Mouse (Mus musculus) ES-E14 (cell line): Measurements from ENCODE around the gene P2rx2. TPM values are rescaled to one million over a fixed set of nuclear protein-coding genes. Genes with fewer than 3 reads are reported as not detected.

ENCODE experiments used
- DNase-seq: peaks from one replicate; pipeline ENCODE4 v3.0.0-alpha.2; 2013; ENCODE audit warnings: low read depth, low spot score
- H3K27ac ChIP-seq: 2 replicates; pipeline ENCODE4 v1.5.1; 2012; ENCODE audit warnings: low read depth, mild to moderate bottlenecking, low read length, moderate library complexity, mixed read lengths; ENCODE audit not compliant: poor library complexity, insufficient read depth, severe bottlenecking
- H3K36me3 ChIP-seq: 2 replicates; pipeline ENCODE4 v1.6.1; 2012; ENCODE audit warnings: mild to moderate bottlenecking, low read length, moderate library complexity, mixed read lengths; ENCODE audit not compliant: control insufficient read depth, poor library complexity, insufficient read depth, severe bottlenecking
- H3K4me1 ChIP-seq, 2 experiments: fragments of 150-350 bp in 1 of 2; sonication (generic) in 1 of 2; 2 replicates each; pipeline ENCODE4 v1.6.1; 2012; ENCODE audit warnings: low read length in 2 of 2, mild to moderate bottlenecking in 1 of 2, mixed read lengths in 1 of 2; ENCODE audit not compliant: control insufficient read depth in 2 of 2, insufficient read depth in 2 of 2, poor library complexity in 1 of 2
- H3K4me3 ChIP-seq, 2 experiments: fragments of 150-350 bp in 1 of 2; sonication (generic) in 1 of 2; 2 replicates each; pipeline ENCODE4 v1.5.1; 2012; ENCODE audit warnings: low read length in 2 of 2, low read depth in 1 of 2, mild to moderate bottlenecking in 1 of 2, mixed read lengths in 1 of 2; ENCODE audit not compliant: insufficient read depth in 1 of 2, poor library complexity in 1 of 2, severe bottlenecking in 1 of 2
- H3K9ac ChIP-seq: 2 replicates; pipeline ENCODE4 v1.6.1; 2012; ENCODE audit warnings: low read depth, mild to moderate bottlenecking, low read length, mixed read lengths; ENCODE audit not compliant: poor library complexity, insufficient read depth, severe bottlenecking
- H3K9me3 ChIP-seq: fragments of 150-350 bp; sonication (generic); 2 replicates; pipeline ENCODE4 v1.6.1; 2012; ENCODE audit warnings: low read depth, mild to moderate bottlenecking, low read length; ENCODE audit not compliant: control insufficient read depth, insufficient read depth
- CHD2 ChIP-seq: IDR thresholded peaks from 2 replicates; pipeline ENCODE4 v1.6.1; 2014; ENCODE audit warnings: mild to moderate bottlenecking, low read depth, low read length, inconsistent platforms
- HCFC1 ChIP-seq: IDR thresholded peaks from 2 replicates; pipeline ENCODE4 v1.6.1; 2012; ENCODE audit warnings: low read length, inconsistent platforms, borderline replicate concordance; ENCODE audit not compliant: insufficient read depth
- MAFK ChIP-seq: IDR thresholded peaks from 2 replicates; pipeline ENCODE4 v1.6.1; 2014; ENCODE audit warnings: mild to moderate bottlenecking, low read depth, low read length, inconsistent platforms; ENCODE audit not compliant: insufficient read depth
- ZC3H11A ChIP-seq: IDR thresholded peaks from 2 replicates; pipeline ENCODE4 v1.6.1; 2012; ENCODE audit warnings: low read depth, mild to moderate bottlenecking, inconsistent platforms, low read length, borderline replicate concordance
- ZNF384 ChIP-seq: IDR thresholded peaks from 2 replicates; pipeline ENCODE4 v1.6.1; 2012; ENCODE audit warnings: low read depth, low read length, inconsistent platforms
- in situ Hi-C, 2 experiments: fragments of 600-800 bp; cut with MboI; formaldehyde crosslinking; loops; one replicate each; pipeline ENCODE4 v1.15.1; 2025; ENCODE audit warnings: low sequenced_read_pairs in 2 of 2, inconsistent platforms in 1 of 2; ENCODE audit not compliant: unreplicated experiment in 2 of 2
- total RNA-seq: library from RNA; depleted of rRNA; stranded (reverse); fragments of 300-350 nt; gene quantifications from 2 replicates; pipeline ENCODE4 v1.2.3, GENCODE M21; 2012

P2rx2 gene
- total RNA-seq, 1 experiment, result 1.3 TPM

GRCm38 (mm10) chr5:110363179-110363821, 20.3 kb upstream of the P2rx2 start:
- DNase-seq, result peak; percentile 54
- TF ChIP-seq HCFC1 (0 out of 2 replicates have a peak, but pooled peaks have one; percentile 4), MAFK (no peak), ZC3H11A (no peak), CHD2 (no peak)
- Histone ChIP-seq H3K9me3 (no peaks in the 10 kb centered on the region), H3K36me3 (peaks cover 6% of the 10 kb centered on the region; the same call in 1 of the 2 replicates), H3K4me1 (peaks cover 0 to 13% of the 10 kb centered on the region in 2 experiments; a peak in 2 of 4 replicates), H3K9ac (peak overlapping the region; percentile 71), H3K4me3 (peak overlapping the region; percentile 74 to 77), H3K27ac (peak overlapping the region; percentile 8; the same call in 1 of the 2 replicates)
- in situ Hi-C loops, result no loop called here

DNA sequence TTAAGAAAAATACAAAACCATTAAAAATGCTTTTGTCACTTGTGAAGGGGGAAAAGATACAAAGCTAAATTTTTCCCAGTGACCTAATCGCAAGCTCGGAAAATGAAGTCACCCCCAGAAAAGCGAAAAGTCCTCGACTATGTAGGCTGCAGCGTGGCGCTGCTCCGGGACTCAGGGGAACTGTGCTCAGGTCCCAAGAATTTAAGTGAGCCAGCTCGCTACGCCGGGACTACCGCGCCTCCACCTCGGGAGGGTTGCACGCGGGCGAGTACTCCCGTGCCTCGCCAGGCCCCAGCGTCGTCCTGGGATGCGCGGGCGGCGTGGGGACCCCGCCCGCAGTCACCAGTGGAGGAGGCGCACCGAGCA, 19.8 kb upstream of the P2rx2 start:
- Histone ChIP-seq H3K4me3 (peak overlapping the region; percentile 62 to 74), H3K4me1 (peaks cover 0 to 13% of the 10 kb centered on the region in 2 experiments; a peak in 2 of 4 replicates), H3K9me3 (no peaks in the 10 kb centered on the region), H3K27ac (no peak overlapping the region), H3K9ac (peak overlapping the region; percentile 71), H3K36me3 (peaks cover 3% of the 10 kb centered on the region; the same call in 1 of the 2 replicates)
- DNase-seq, result no peak
- no peak for TF ChIP-seq CHD2
- TF ChIP-seq ZC3H11A, result no peak
- TF ChIP-seq ZNF384, result no peak
- TF ChIP-seq MAFK, result no peak
- no peak for TF ChIP-seq HCFC1
- in situ Hi-C loops, result no loop called here

- peaks cover 2% of the 10 kb centered on the region; the same call in 1 of the 2 replicates for H3K36me3 ChIP-seq
- H3K9me3 ChIP-seq, result no peaks in the 10 kb centered on the region
- no peak overlapping the region for H3K9ac ChIP-seq
- no peak for DNase-seq
- H3K4me3 ChIP-seq, result no peak overlapping the region
- TF ChIP-seq HCFC1 (no peak), ZC3H11A (no peak), CHD2 (no peak), MAFK (no peak), ZNF384 (no peak)
- in situ Hi-C loops, result no loop called here
- H3K4me1 ChIP-seq, result peaks cover 0 to 13% of the 10 kb centered on the region in 2 experiments; a peak in 2 of 4 replicates
- no peak overlapping the region for H3K27ac ChIP-seq
Measured at GRCm38 (mm10) chr5:110361465-110361864, 18.5 kb upstream of the P2rx2 start.

DNA sequence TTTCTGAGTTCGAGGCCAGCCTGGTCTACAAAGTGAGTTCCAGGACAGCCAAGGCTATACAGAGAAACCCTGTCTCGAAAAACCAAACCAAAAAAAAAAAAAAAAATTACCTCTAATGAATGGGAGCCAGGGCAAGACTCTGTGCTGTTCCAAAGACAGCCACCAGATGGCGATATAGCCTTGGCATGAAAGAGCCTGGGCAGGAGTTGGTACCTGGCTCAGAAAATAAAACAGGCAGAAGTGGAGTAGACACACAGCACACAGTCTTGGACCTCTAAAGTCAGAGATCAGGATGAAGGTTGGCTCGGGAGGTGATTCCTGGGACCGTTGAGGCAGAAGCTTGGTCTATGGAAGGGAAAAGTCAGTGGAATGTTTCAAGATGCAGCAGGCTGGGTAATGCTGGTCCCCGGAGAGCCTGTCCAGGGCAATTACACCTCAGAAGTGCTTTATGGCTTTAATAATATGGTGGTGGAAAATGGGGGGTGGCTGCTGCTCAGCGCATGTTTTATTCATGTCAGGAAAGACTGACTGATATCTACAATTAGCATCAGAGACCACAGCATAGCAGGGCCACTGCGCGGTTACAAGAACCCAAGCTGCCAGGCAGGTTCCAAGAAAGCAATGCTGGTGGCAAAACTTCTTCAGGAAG, 14.6 kb upstream of the P2rx2 start:
- in situ Hi-C loops, result loop anchor here (5.0 to 10.0 kb wide), 2 partner anchors 277 to 280 kb away; no protein-coding TSS in a partner anchor
- H3K9me3 ChIP-seq, result no peaks in the 10 kb centered on the region
- peaks cover 0 to 14% of the 10 kb centered on the region in 2 experiments; a peak in 2 of 4 replicates for H3K4me1 ChIP-seq
- H3K9ac ChIP-seq, result no peak overlapping the region
- H3K27ac ChIP-seq, result no peak overlapping the region
- no peaks in the 10 kb centered on the region for H3K36me3 ChIP-seq
- no peak for TF ChIP-seq CHD2
- TF ChIP-seq ZC3H11A, result peak; percentile 81
- TF ChIP-seq MAFK, result no peak
- peak; percentile 95 for TF ChIP-seq ZNF384
- TF ChIP-seq HCFC1, result no peak
- H3K4me3 ChIP-seq, result no peak overlapping the region
- DNase-seq, result peak; percentile 83
